Mouse (Mus musculus) megakaryocyte, embryonic 14.5 days (primary cell): Measurements from ENCODE around the gene Iqck. TPM values are rescaled to one million over a fixed set of nuclear protein-coding genes. Genes with fewer than 3 reads are reported as not detected.

Experiments
- H3K27me3 ChIP-seq: replicated peaks from 2 replicates; pipeline ENCODE3; 2012; ENCODE audit warnings: inconsistent platforms
- H3K36me3 ChIP-seq: replicated peaks from 2 replicates; pipeline ENCODE3; 2012; ENCODE audit warnings: low read length, inconsistent platforms, mixed read lengths
- H3K4me1 ChIP-seq: 2 replicates; pipeline ENCODE4 v1.6.1; 2012; ENCODE audit warnings: inconsistent platforms
- H3K4me3 ChIP-seq: replicated peaks from 2 replicates; pipeline ENCODE3; 2012; ENCODE audit warnings: moderate library complexity, mild to moderate bottlenecking, inconsistent platforms
- H3K9me3 ChIP-seq: 2 replicates; pipeline ENCODE4 v1.6.1; 2012; ENCODE audit warnings: inconsistent platforms
- FLI1 ChIP-seq: IDR thresholded peaks from 2 replicates; pipeline ENCODE4 v1.6.1; 2012; ENCODE audit warnings: low read length, inconsistent platforms, mixed read lengths
- GATA1 ChIP-seq: IDR thresholded peaks from 3 replicates; pipeline ENCODE4 v1.6.1; 2012; ENCODE audit warnings: mixed read lengths, low read length, inconsistent platforms, borderline replicate concordance
- polyA plus RNA-seq: library from polyadenylated mRNA; stranded (reverse); fragments of >175 nt; gene quantifications from 2 replicates; pipeline ENCODE4 v1.2.3, GENCODE M21; 2012; ENCODE audit warnings: low replicate concordance; ENCODE audit not compliant: insufficient read depth

The Iqck gene
- polyA plus RNA-seq, 1 experiment = 0.08 TPM

GRCm38 (mm10) chr7:119001965-119002364 lies 146.4 kb downstream of the Iqck start:
- 0 out of 2 replicates have a peak, but pooled peaks cover 9% of the 10 kb centered on the region for H3K9me3 ChIP-seq
- H3K27me3 ChIP-seq = peaks cover 44% of the 10 kb centered on the region
- peaks cover 3% of the 10 kb centered on the region; the same call in 1 of the 2 replicates for H3K4me1 ChIP-seq
- H3K4me3 ChIP-seq = no peak overlapping the region
- no peaks in the 10 kb centered on the region for H3K36me3 ChIP-seq
- TF ChIP-seq FLI1 (no peak), GATA1 (no peak)

GRCm38 (mm10) chr7:119002501-119002900 lies 146.9 kb downstream of the Iqck start:
- no peak for TF ChIP-seq FLI1
- no peak for TF ChIP-seq GATA1
- 0 out of 2 replicates have a peak, but pooled peaks cover 10% of the 10 kb centered on the region for H3K9me3 ChIP-seq
- peaks cover 3% of the 10 kb centered on the region; the same call in 1 of the 2 replicates for H3K4me1 ChIP-seq
- H3K27me3 ChIP-seq = peaks cover 44% of the 10 kb centered on the region
- H3K36me3 ChIP-seq = no peaks in the 10 kb centered on the region
- H3K4me3 ChIP-seq = no peak overlapping the region

- no peak for TF ChIP-seq FLI1
- no peak for TF ChIP-seq GATA1
Observed at GRCm38 (mm10) chr7:119010854-119011529, 155.4 kb downstream of the Iqck start.

GRCm38 (mm10) chr7:119015736-119016135 lies 160.2 kb downstream of the Iqck start:
- Histone ChIP-seq H3K27me3 (peaks cover 9% of the 10 kb centered on the region), H3K36me3 (no peaks in the 10 kb centered on the region)
- TF ChIP-seq FLI1 = no peak
- TF ChIP-seq GATA1 = no peak

More at GRCm38 (mm10) chr7:119010854-119011529, 155.4 kb downstream of the Iqck start:
- no peak overlapping the region for H3K4me3 ChIP-seq
- H3K9me3 ChIP-seq = peaks cover 19% of the 10 kb centered on the region
- H3K36me3 ChIP-seq = no peaks in the 10 kb centered on the region
- H3K4me1 ChIP-seq = no peaks in the 10 kb centered on the region
- H3K27me3 ChIP-seq = peaks cover 6% of the 10 kb centered on the region

GRCm38 (mm10) chr7:119019537-119019936 lies 164.0 kb downstream of the Iqck start:
- TF ChIP-seq FLI1 (no peak), GATA1 (no peak)
- H3K36me3 ChIP-seq = no peaks in the 10 kb centered on the region
- no peaks in the 10 kb centered on the region for H3K4me1 ChIP-seq
- H3K4me3 ChIP-seq = no peak overlapping the region
- peaks cover 4% of the 10 kb centered on the region for H3K27me3 ChIP-seq
- 0 out of 2 replicates have a peak, but pooled peaks cover 3% of the 10 kb centered on the region for H3K9me3 ChIP-seq

More at GRCm38 (mm10) chr7:119015736-119016135, 160.2 kb downstream of the Iqck start:
- Histone ChIP-seq H3K4me3 (no peak overlapping the region), H3K9me3 (no peaks in the 10 kb centered on the region), H3K4me1 (no peaks in the 10 kb centered on the region)

Other genes starting within 250 kb of the Iqck start
- 42.4 and 134 TPM in 2 replicates for gene Gde1, start 150.0 kb upstream of the Iqck start, polyA plus RNA-seq
- gene Ccp110, start 143.2 kb upstream of the Iqck start, polyA plus RNA-seq = 0.40 TPM in 1 of 2 replicates, not detected in the other
- gene Vps35l, start 115.5 kb upstream of the Iqck start, polyA plus RNA-seq = 11.1 and 13.2 TPM in 2 replicates
- 0.97 and 13.4 TPM in 2 replicates for gene Knop1, start 502 bp downstream of the Iqck start, polyA plus RNA-seq
- gene Gprc5b, start 139.5 kb downstream of the Iqck start, polyA plus RNA-seq = 0.04 TPM in 1 of 2 replicates, not detected in the other